Mouse (Mus musculus): Measurements from ENCODE around the gene Fam124a. TPM values are rescaled to one million over a fixed set of nuclear protein-coding genes. Genes with fewer than 3 reads are reported as not detected.

Fam124a gene
- polyA plus RNA-seq, 1 experiment from 2014 or later, result 4.0 TPM

GRCm38 (mm10) chr14:62651771-62652170 lies 96.2 kb downstream of the Fam124a start:
- H3K27ac ChIP-seq (ENCODE audit: low read depth), result no peak overlapping the region
- WGBS, result 89% methylated on average over 3 of the region's 3 CpGs
- H3K4me2 ChIP-seq (ENCODE audit: low read length), result no peak overlapping the region
- H3K9me3 ChIP-seq (ENCODE audit: control insufficient read depth, low read length), result no peaks in the 10 kb centered on the region
- no peaks in the 10 kb centered on the region for H3K4me1 ChIP-seq (replicated peaks; ENCODE audit: control insufficient read depth, insufficient read depth, low read length)
- no peaks in the 10 kb centered on the region for H3K36me3 ChIP-seq (ENCODE audit: control insufficient read depth, insufficient read depth, low read length)
- ATAC-seq (replicated peaks; ENCODE audit: low FRiP score, low TSS enrichment, low read depth) (no peak), DNase-seq (ENCODE audit: low spot score) (no peak)
- no peak overlapping the region for H3K4me3 ChIP-seq (ENCODE audit: low read depth, low read length)
- H3K9ac ChIP-seq (ENCODE audit: low read length), result no peak overlapping the region
- no peaks in the 10 kb centered on the region for H3K27me3 ChIP-seq (replicated peaks; ENCODE audit: control insufficient read depth, insufficient read depth, low read length)

GRCm38 (mm10) chr14:62655996-62656395 lies 100.5 kb downstream of the Fam124a start:
- Histone ChIP-seq H3K27me3 (replicated peaks; ENCODE audit: control insufficient read depth, insufficient read depth, low read length) (no peaks in the 10 kb centered on the region), H3K4me1 (replicated peaks; ENCODE audit: control insufficient read depth, insufficient read depth, low read length) (no peaks in the 10 kb centered on the region), H3K4me3 (ENCODE audit: low read depth, low read length) (no peak overlapping the region), H3K9ac (ENCODE audit: low read length) (no peak overlapping the region), H3K27ac (ENCODE audit: low read depth) (no peak overlapping the region), H3K4me2 (ENCODE audit: low read length) (no peak overlapping the region), H3K9me3 (ENCODE audit: control insufficient read depth, low read length) (no peaks in the 10 kb centered on the region), H3K36me3 (ENCODE audit: control insufficient read depth, insufficient read depth, low read length) (no peaks in the 10 kb centered on the region)
- ATAC-seq (replicated peaks; ENCODE audit: low FRiP score, low TSS enrichment, low read depth) (no peak), DNase-seq (ENCODE audit: low spot score) (no peak)
- 87% methylated on average over 7 of the region's 7 CpGs for WGBS

GRCm38 (mm10) chr14:62657469-62657868 lies 101.9 kb downstream of the Fam124a start:
- no peak overlapping the region for H3K27ac ChIP-seq (ENCODE audit: low read depth)
- H3K4me1 ChIP-seq (replicated peaks; ENCODE audit: control insufficient read depth, insufficient read depth, low read length), result no peaks in the 10 kb centered on the region
- WGBS, result 71% methylated on average over 3 of the region's 3 CpGs
- no peaks in the 10 kb centered on the region for H3K27me3 ChIP-seq (replicated peaks; ENCODE audit: control insufficient read depth, insufficient read depth, low read length)
- no peaks in the 10 kb centered on the region for H3K9me3 ChIP-seq (ENCODE audit: control insufficient read depth, low read length)
- DNase-seq (ENCODE audit: low spot score) (no peak), ATAC-seq (replicated peaks; ENCODE audit: low FRiP score, low TSS enrichment, low read depth) (no peak)
- no peak overlapping the region for H3K4me3 ChIP-seq (ENCODE audit: low read depth, low read length)
- no peak overlapping the region for H3K9ac ChIP-seq (ENCODE audit: low read length)
- no peak overlapping the region for H3K4me2 ChIP-seq (ENCODE audit: low read length)
- H3K36me3 ChIP-seq (ENCODE audit: control insufficient read depth, insufficient read depth, low read length), result no peaks in the 10 kb centered on the region

Other genes starting within 250 kb of the Fam124a start
- gene Gucy1b2, start 99.4 kb upstream of the Fam124a start, polyA plus RNA-seq (2014; fragmentation: Nextera tagmentation; extraction: Ambion mirVana), result not detected in 2 replicates
- not detected in 2 replicates for gene Gm4131, start 11.2 kb downstream of the Fam124a start, polyA plus RNA-seq (2014; fragmentation: Nextera tagmentation; extraction: Ambion mirVana)
- gene Serpine3, start 107.9 kb downstream of the Fam124a start, polyA plus RNA-seq (2014; fragmentation: Nextera tagmentation; extraction: Ambion mirVana), result 0.17 TPM in 1 of 2 replicates, not detected in the other
- 31.8 and 34.4 TPM in 2 replicates for gene Ints6, start 205.4 kb downstream of the Fam124a start, polyA plus RNA-seq (2014; fragmentation: Nextera tagmentation; extraction: Ambion mirVana)

Measured in intestine, embryonic 14.5 days (tissue).